Mouse (Mus musculus) kidney, postnatal 36 days (tissue): ENCODE measurements around the gene Spred3.
"Not testable (repeated sequence)": the region's sequence is repeated elsewhere in the genome, so short reads cannot be mapped to it uniquely, and the experiment has no call there.

ENCODE experiments used
- DNase-seq, 2 experiments: peaks; one replicate each; pipeline ENCODE4 v3.0.0; 2021 to 2022; ENCODE audit warnings: mixed read lengths in 2 of 2

Spred3 gene

GRCm38 (mm10) chr7:29170066-29170754, at the start of gene Spred3, which contains the start of gene Ggn:
Gene Spred3, minus strand, starts transcription at chr7:29170411.
Gene Ggn, plus strand, starts transcription at chr7:29170210.
- peak; percentile 93 to 95 for DNase-seq

- DNase-seq = no peak
Observed at GRCm38 (mm10) chr7:29214846-29215245, 44.6 kb upstream of the Spred3 start.

- DNase-seq = no peak
Observed at GRCm38 (mm10) chr7:29214236-29214635, 44.0 kb upstream of the Spred3 start.

GRCm38 (mm10) chr7:29213675-29214082, 43.5 kb upstream of the Spred3 start, which contains the start of gene Catsperg1:
Gene Catsperg1, minus strand, starts transcription at chr7:29214035.
- DNase-seq = peak in 1 of 2 experiments; percentile 66

GRCm38 (mm10) chr7:29212775-29213560, 42.8 kb upstream of the Spred3 start:
- not testable (repeated sequence) for DNase-seq

GRCm38 (mm10) chr7:29212199-29212765, 42.1 kb upstream of the Spred3 start:
- DNase-seq = peak in 1 of 2 experiments; percentile 24

GRCm38 (mm10) chr7:29211415-29212198, 41.4 kb upstream of the Spred3 start:
- DNase-seq = peak; percentile 79 to 88

GRCm38 (mm10) chr7:29211013-29211412, 40.8 kb upstream of the Spred3 start:
- peak in 1 of 2 experiments; percentile 66 for DNase-seq

- DNase-seq = no peak
Observed at GRCm38 (mm10) chr7:29202577-29202976, 32.4 kb upstream of the Spred3 start.

GRCm38 (mm10) chr7:29194230-29194629, 24.0 kb upstream of the Spred3 start:
- not testable (repeated sequence) for DNase-seq

- not testable (repeated sequence) for DNase-seq
Observed at GRCm38 (mm10) chr7:29181323-29181722, 11.1 kb upstream of the Spred3 start.

- DNase-seq = no peak
Observed at GRCm38 (mm10) chr7:29180854-29181236, 10.6 kb upstream of the Spred3 start.

GRCm38 (mm10) chr7:29180077-29180853, 10.1 kb upstream of the Spred3 start, which contains the start of gene Psmd8:
Gene Psmd8, minus strand, starts transcription at chr7:29180701.
- peak; percentile 98 for DNase-seq

- no peak for DNase-seq
Observed at GRCm38 (mm10) chr7:29179323-29179722, 9.1 kb upstream of the Spred3 start.

- DNase-seq = peak in 1 of 2 experiments; percentile 55
Observed at GRCm38 (mm10) chr7:29178106-29178505, 7.9 kb upstream of the Spred3 start.

GRCm38 (mm10) chr7:29172390-29173016, 2.3 kb upstream of the Spred3 start:
- DNase-seq = no peak

GRCm38 (mm10) chr7:29171562-29172097, 1.4 kb upstream of the Spred3 start:
- no peak for DNase-seq

GRCm38 (mm10) chr7:29170755-29171561, 747 bp upstream of the Spred3 start:
- DNase-seq = peak in 1 of 2 experiments; percentile 30

GRCm38 (mm10) chr7:29169231-29170065, 763 bp downstream of the Spred3 start:
- peak; percentile 84 to 86 for DNase-seq
